Mouse (Mus musculus) left cerebral cortex, postnatal 4 days (tissue): ENCODE results near the gene Tor2a. TPM values are rescaled to one million over a fixed set of nuclear protein-coding genes. Genes with fewer than 3 reads are reported as not detected.

Source experiments
- DNase-seq: peaks from one replicate; pipeline ENCODE4 v3.0.0-alpha.2; 2022
- intact Hi-C: fragments of 180-260 bp; cut with DNase I; formaldehyde crosslinking; loops from one replicate; pipeline ENCODE4 v1.15.1; 2025
- total RNA-seq, 2 experiments: library from RNA; stranded (reverse); gene quantifications; 2 replicates each; pipeline ENCODE4 v1.2.3; 2021

The Tor2a gene
- 10 to 100 TPM; 29.3 to 30.5 TPM for total RNA-seq

DNA sequence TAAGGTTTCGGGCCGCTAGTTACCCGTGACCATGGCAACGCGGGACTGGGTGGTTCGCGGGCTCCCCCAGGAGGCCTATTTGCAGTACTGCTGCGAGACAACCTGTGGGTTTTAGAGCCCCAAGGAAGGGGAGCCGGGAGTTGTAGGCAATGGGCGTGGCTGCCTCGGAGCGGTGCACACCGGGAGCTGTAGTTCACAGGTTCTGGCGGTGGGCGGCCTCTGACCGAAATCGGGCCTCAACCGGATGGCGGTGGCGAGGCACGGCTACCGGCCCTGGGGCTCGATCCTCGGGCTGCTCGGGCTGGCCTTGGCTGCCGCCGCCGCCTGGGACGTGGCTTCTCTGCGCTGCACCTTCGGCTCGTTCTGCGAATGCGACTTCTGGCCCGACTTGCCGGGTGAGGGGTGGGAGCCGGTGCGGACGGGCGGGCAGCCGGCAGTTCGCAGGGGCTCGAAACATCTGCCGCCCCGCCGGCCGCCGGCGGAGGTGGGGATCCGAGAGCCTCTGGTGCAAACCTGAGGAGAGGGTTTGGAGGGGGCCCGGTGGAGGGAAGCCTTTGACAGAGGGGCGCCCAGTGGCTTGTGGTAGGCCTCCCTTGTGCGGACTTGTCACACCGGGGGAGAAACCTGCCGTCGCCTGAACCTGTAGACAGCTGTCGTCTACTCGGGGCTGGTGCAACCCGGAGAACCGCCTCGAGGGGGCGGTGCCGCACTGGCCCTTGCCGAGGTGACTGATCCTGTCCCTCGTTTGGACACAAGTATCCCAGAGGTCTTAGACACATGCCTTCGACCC lies at the start of gene Tor2a:
Gene Tor2a (plus strand): TSS at position 179 of the 790 bp plus-strand sequence.
- intact Hi-C loops: loop anchor here (2.0 kb wide), 1 partner anchor 44 kb away; the partner anchor contains the start of gene Cdk9
- DNase-seq: peak; percentile 98

DNA sequence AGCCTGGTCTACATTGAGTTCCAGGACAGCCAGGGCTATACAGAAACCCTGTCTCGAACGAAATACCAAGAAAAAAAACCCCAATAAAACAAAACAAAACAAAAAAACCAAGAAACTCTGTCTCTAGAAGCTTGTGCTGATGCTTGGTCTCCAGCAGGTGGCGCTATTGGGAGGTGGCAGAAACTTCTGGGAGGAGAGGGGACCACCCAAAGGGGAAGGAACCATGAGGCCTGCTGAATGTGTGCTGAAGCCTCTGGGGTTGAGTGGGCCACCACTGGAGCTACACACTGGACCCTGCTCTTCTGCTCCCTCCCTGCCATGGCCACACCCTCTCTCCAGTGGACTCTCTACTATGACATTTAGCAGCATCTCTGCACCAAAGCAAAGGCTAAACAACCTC lies 48.4 kb upstream of the Tor2a start:
- intact Hi-C loops: no loop called here
- peak; percentile 75 for DNase-seq

DNA sequence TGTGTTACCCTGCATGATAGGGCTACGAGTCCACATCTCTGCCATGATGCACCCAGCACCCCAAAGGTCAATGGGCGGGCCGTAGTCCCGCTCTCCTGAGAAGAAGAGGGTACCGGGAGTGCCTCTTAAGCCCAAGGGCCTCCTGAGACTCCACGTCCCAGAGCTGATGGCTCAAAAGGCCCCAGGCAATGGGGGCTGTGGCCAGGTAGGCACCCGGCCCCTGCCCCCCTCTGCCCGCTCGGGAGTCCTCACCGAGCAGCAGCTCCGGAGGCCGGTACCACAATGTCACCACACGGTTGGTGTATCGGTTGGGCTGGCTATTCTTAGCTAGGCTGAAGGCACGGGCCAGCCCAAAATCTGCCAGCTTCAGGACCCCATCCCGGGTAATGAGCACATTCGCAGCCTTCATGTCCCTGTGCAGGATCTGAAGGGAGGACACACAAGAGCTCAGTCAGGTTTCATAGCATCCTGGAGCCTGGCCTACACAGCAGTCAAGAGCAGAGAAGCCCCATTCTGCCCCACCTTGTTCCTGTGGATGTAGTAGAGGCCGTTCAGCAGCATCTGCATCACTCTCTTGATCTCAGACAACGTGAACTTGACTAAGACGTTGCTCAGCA lies 47.4 kb upstream of the Tor2a start:
- intact Hi-C loops: loop anchor here (5.0 kb wide), 1 partner anchor 138 kb away; the partner anchor contains the start of gene Stxbp1
- no peak for DNase-seq

DNA sequence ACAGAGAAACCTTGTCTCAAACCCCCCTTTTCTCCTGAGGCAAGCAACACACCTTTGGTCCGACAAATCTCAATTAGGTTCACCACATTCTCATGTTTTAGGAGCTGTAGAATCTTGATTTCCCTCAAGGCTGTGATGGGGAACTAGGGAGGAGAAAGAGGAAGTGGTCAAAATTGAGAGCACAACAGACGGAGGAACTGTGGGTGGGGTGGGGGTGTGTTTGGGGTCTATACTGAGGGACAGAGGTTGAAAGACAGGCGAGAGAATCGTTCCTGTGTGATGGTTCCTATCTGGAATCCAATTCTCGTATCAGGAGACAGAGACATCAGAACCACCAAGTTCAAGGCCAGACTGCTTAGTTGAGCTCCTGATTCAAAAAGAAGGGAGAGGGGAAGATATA lies 46.6 kb upstream of the Tor2a start:
- intact Hi-C loops: loop anchor here (5.0 kb wide), 1 partner anchor 137 kb away; the partner anchor contains the start of gene Stxbp1
- DNase-seq: no peak

DNA sequence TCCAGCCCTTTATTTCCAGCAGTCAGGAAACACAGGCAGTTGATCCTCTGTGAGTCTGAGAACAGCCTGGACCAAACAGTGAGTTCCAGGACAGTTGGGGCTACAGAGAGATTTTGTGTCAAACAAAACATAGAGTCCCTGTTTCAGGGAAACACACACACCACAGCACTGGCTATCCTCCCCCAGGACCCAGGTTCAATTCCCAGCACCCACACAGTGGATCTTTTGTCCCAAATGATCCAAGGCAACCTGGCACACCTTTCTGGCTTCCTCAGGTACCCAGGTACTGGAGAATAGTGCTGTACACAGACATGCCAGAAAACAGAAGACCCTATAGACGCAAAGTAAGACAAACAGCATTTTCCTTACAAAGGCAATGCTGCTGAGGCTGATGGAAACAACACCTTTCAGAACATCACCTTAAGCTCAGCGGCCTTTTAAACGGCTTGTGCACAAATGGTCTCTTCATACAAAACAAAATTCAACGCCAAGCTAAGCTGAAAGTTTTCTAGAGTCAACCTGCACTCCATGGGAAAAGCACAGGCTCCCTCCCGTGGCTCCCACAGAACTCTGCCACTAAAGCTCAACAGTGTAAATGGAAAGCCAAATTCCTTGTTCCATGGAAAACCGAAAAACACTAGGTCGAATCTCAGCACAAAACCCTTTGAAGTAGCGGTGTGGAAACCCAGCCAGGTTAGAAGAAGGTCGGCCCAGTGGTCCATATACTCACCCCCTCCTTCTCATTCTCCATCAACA lies 45.6 kb upstream of the Tor2a start:
- intact Hi-C loops: loop anchor here (2.0 to 5.0 kb wide), 2 partner anchors 45 to 136 kb away; partner anchors contain the start of genes Stxbp1 and Tor2a
- no peak for DNase-seq

DNA sequence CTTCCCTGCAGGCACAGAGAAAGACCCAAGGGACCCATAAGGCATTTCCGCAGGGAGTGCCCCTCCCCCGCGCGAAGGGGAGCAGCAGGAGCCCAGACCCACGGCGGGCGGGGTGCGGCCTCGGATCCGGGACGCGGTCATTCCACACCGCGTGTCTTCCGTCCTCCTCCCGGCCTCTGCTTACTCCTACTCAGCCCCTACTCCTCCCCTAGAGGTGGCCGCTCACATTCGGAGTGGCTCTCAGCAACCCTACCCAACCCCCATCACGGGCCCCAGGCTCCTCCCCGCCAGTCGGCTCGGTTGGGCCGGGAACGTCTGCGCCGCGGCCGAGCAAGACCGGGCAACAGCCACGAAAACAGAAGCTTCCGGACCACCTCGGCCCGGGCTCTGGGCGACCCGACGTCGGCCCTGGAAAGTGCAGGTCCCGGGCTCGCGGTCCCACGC lies 44.9 kb upstream of the Tor2a start:
- intact Hi-C loops: loop anchor here (2.0 to 5.0 kb wide), 2 partner anchors 45 to 135 kb away; partner anchors contain the start of genes Stxbp1 and Tor2a
- DNase-seq: peak; percentile 54

DNA sequence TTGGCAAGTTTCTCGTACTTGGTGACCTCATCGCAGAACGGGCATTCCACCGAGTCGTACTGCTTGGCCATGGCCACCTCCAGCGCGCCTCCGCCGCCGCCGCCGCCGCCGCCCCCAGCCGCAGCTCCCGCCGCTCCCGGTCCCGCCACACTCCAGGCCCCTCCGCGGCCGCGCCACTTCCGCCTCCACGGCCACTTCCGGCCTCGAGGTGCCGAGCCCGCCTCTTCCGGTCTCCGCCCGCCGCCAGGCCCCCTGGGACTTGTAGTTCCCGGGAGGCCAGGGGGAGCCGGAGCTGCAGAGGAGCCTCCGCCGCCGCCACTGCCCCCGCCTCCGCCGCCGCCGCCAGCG lies 44.5 kb upstream of the Tor2a start:
- intact Hi-C loops: loop anchor here (2.0 to 5.0 kb wide), 2 partner anchors 44 to 135 kb away; partner anchors contain the start of genes Stxbp1 and Tor2a
- DNase-seq: peak; percentile 96

DNA sequence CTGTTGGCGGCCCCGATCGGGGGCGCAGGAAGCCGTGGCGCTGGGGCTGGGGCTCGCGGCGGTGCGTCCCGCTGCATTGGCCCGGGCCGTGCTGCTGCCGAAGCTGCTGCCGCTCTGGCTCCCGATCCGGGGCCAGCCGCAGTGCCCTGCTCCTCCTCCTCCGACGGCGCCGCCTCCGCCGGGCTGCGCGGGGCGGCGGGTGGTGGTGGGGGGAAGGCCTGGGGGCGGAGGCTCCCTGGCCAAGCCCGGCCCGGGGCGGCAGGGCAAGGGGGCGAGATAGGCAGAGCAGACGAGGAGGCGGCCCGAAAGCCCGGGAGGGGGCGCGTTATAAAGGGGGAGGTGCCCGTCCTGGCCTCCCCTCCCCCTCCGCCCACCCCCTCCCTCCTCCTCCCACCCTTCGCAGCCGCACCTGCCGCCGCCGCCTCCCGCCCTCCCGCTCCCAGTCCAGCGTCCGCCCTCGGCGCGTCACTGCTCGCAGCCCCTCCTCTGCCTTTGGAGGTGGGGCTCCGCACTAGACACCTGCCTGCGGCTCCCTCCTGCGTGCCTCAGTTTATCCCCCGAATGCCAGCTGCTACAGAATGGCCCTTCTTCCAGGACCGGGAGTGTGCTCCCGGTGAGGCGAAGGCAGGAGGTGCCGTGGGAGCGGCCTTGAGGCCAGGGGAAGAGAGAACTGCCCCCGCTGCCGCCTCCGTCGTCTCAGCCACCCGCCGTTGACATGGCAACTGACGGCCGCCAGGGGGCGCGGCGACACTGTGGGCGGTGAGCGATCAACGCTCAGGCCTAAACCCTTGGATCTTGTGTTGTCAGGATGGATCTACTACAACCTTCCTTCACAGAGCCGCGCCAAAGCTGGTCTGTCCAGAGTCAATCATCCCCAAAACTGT lies 43.9 kb upstream of the Tor2a start, which contains the start of gene Cdk9:
Gene Cdk9 (minus strand): TSS at position 143 of the 884 bp plus-strand sequence.
- intact Hi-C loops: loop anchor here (2.0 to 5.0 kb wide), 2 partner anchors 44 to 134 kb away; partner anchors contain the start of genes Stxbp1 and Tor2a
- peak; percentile 94 for DNase-seq

DNA sequence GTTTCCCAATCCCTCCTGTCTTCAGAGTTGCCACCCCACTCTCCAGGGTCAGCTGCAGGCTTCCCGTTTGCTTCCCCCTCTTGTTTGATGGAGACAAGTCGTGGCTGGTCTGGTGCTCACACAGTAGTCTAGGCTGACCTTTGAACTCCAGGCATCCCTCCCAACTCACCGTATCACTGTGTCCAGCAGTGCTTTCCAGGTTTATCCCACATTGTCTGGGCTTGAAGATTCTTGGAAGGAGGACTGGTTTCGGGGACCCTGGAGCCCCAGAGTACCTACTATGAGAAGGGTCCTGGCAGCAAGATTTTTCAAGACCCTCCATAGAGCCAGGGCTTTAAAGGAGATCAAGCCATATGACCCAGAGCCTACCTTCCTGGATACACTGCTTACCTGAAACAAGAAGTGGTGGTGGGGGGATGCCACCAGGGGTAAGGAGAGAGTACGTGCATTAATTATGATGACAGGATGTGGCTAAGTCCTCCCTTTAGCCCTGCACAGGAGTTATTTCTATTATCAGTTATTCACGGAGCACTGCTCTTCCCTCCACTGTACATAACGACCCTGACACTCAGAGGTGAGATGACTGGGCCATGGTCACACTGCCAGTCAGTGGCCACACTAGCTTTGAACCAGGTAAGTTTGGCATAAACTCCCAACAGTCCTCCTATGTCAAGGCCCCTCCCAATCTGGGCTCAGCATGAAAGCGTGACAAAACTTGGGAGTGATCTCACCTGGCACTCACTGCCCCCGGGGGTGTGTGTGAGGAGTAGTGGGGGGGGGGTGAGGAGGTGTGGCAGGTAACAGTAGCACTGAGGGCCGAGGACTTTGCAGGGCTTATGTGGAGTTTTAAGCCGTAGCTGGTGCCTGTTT lies 42.7 kb upstream of the Tor2a start:
- intact Hi-C loops: loop anchor here (5.0 kb wide), 1 partner anchor 133 kb away; the partner anchor contains the start of gene Stxbp1
- no peak for DNase-seq

DNA sequence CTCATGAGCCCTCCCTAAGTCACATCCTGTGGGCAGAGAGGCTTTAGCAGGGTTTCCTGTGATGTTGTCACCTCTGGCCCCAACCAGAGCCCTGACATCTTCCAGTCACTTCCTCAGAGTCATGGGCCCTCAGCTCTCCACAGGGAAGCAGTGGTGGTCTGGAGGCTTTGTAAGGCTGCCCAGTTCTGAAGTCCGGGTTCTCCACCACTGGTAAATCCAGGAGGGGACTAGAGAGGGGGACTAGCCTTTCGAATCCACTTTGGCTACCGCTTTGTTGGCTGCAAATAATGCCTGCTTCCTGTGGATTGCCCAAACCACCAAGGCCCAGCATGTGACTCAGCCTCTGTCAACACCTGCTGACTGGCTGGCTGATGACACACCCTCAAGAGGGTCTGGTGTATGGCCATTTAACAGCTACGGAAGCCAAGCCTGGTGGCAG lies 42.0 kb upstream of the Tor2a start:
- no peak for DNase-seq

DNA sequence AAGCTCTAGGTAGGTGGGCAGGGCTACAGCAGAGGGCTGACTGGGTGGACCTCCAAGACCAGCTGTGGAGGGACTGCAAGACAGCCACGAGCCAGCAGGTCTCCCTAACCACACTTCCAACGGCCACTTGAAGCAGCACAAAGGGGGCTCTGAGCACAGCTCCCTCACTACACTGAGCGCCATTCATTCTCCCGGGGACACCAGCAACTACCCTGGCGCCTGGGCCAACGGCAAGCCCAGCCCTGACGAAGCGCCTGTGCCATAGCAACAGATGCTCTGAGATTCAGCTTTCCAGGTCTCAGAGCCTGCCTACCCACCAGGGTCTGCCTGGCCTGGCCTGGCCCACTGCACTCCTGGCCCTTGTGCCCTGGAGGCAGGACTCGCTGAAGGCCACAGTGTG lies 38.3 kb upstream of the Tor2a start:
- DNase-seq: peak; percentile 57
- intact Hi-C loops: no loop called here

More for the DNA sequence above, 42.0 kb upstream of the Tor2a start:
- intact Hi-C loops: loop anchor here (5.0 kb wide), 1 partner anchor 132 kb away; the partner anchor contains the start of gene Stxbp1

DNA sequence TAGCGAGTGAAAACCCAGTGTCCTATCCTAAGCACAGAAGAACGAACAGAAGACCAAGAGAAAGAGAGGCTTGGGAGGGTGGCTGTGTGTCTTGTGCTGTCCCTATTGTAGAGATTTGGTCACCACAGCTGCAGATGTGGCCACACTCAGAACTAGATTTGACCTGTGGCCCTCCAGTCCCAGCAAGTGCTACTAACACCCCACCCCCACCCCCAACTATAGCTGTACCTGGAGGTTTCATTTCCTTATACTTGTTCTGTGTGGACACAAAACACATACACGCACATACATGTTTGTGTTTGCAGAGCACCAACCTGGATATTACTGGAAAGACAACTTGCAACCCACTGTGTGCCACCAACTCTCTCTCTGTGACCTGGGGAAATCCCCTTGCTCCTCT lies 37.0 kb upstream of the Tor2a start:
- intact Hi-C loops: no loop called here
- no peak for DNase-seq

DNA sequence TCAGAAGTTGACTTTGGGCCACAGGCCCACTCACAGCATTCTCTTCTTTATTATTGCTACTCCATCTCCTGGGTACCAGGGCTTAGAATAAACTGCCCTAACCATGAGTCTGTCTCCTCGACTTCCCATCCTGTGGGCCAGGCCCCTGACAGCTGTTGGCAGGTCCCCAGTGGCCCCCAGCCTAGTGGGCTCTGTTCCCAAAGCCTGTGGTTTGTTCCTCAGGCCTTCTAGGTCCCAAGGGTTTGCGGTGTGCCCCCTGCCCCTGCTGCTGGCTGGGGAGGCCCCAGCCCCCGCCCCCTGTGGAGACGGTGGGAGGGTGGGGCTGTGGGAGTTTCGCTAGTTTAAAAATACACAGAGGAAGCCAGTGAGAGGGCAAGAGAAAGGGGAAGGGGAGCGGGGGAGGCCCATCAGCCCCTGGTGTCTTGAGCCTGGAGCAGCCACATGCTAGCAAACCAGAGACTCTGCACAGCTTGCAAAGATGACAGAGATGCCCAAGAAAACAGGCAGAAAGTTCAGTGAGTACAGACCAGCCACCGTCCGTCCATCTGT lies 36.3 kb upstream of the Tor2a start, which contains the start of gene Sh2d3c:
Gene Sh2d3c (plus strand): TSS at position 375 of the 549 bp plus-strand sequence.
- intact Hi-C loops: no loop called here
- peak; percentile 47 for DNase-seq

DNA sequence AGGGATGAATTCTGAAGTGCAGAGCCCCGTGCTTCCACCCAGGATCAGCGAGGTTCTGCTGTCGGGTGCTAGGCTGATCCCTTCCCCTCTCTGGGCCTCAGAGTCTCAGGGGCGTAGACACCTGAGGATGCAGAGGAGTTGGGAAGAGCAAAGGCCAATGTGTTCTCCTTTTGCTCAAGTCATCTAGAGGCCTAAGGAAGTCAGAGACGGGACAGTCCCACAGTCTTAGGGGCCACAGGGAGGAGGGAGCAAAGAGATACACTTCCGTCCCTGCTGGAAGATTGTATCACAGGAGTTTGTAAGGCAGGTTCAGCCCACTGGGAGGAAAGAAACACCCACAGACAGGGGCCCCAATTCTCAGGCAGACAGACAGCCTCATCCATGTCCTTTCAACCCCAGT lies 35.0 kb upstream of the Tor2a start:
- intact Hi-C loops: no loop called here
- no peak for DNase-seq

DNA sequence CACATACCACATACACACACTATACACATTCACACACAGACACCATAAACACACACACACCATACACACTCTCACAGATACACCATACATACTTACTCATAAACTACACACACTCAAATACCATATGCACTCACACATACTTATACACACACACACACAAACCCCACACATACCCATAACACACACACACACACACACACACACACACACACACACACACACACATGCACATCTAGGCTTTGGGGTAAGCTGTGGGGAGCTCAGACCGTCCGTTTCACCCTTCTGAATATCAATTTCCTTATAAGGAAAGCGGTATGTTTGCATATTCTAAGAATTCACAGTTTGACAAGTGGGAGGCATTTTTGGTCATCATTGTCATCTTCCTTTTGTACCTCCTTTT lies 34.5 kb upstream of the Tor2a start:
- intact Hi-C loops: no loop called here
- DNase-seq: no peak

DNA sequence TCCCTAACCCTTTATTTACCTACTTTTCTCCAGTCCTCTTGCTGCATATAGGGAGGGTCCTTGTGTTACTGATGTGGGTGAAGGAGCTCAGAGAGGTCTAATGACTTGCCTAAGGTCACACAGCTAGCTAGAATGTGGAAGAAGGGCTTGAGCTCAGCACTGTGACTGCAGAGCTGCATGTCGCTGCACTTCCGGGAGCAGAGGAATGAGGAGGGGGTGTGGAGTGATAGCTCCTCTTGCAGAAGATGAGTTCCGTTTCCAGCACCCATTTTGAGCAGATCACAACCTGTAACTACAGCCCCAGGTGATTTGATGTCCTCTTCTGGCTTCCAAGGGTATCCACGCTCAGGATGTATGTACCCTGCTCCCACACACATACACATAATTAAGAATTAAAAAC lies 32.9 kb upstream of the Tor2a start:
- intact Hi-C loops: no loop called here
- DNase-seq: no peak

DNA sequence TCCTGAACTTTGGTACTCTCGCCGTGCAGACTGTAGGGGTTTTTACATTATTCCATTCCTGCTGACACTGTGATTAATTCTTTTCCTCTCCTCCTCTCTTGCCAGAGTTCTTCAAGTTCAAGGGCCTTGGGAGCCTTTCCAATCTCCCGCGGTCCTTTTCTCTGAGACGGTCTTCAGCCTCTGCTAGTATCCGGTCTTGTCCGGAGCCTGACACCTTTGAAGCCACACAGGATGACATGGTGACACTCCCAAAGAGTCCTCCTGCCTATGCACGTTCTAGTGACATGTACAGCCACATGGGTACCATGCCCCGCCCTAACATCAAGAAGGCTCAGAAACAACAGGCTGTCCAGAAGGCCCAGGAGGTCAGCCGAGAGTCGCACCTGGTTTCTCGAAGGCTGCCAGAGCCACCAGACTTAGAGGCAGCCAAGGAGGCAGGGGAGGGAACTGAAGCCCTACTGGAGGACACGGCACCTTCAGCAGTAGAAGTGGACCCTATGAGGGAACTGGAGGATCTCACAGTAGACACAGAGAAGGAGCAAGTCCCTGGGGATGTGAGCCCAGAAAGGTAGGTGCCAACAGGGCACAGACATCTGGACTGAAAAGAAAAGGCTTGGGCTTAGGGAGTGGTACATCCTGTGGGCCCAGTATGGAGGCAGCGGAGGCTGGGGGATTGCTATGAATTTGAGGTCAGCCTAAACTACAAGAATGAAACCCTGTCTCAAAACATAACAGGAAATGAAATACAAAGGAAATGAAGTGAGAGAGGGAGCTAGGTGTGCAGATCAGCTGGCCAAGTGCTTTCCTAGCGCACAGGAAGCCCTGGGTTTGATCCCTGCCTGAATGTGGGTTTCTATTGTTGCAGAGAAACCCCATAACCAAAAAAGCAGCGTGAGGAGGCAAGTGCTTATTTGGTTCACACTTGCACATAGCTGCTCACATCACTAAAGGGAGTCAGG lies 31.9 kb upstream of the Tor2a start:
- intact Hi-C loops: no loop called here
- DNase-seq: no peak
